Mouse (Mus musculus): Measurements from ENCODE around the gene Lrrc8d.

DNA sequence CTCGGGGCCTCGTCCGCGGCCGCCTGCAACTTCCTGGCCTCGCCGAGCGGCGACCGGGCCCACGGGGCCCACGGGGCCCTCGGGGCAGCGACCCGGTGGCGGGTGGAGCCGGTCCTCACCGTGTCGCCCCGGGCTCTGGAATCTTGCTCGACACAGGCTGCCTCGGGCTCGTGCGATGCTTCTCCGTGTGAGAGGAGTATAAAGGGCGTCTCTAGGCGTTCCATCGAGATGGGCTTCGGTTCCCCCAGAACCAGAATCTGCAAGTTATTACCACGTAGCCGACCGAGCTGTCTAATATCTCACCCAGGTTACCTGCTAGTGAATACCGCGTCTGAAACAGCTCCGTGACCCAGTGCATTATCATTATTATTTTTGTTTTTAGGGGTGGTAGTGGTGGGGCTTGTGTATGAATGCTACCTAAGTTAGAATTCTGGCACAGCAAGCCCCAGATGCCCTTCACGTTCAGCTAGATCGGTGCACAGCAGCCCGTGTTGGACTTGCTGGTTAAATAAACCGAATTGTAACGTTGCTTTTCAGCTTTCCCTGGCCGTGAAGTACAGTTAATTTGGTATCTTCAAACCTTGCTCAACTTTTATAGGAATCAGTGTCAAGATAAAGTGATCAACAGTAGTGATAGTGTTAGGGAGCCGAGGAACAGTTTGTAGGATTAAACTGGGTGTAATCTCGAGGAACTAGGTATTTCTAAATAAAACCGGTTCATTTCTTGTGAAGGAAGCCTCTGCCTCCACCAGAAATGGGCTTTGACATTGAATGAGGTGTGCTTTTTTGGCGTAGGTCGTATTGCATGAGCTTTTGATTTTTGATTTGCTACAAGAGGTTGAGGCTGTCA is 177.4 kb downstream of the Lrrc8d start:
- TF ChIP-seq CTCF (IDR thresholded peaks at IDR 0.05), result no peak
- no peak for TF ChIP-seq EP300 (IDR thresholded peaks at IDR 0.05)
